Mouse (Mus musculus) heart, postnatal 0 days (tissue): ENCODE measurements around the gene 1700029I15Rik.

ENCODE experiments used
- CTCF ChIP-seq: IDR thresholded peaks from 2 replicates; pipeline ENCODE4 v1.5.1; 2016; ENCODE audit warnings: antibody characterized with exemption, control low read depth, low read depth
- EP300 ChIP-seq: IDR thresholded peaks from 2 replicates; pipeline ENCODE4 v1.6.1; 2016; ENCODE audit warnings: antibody characterized with exemption, low read depth

- no peak for TF ChIP-seq CTCF
- TF ChIP-seq EP300, result no peak
These were observed 52.0 kb downstream of the 1700029I15Rik start for GRCm38 (mm10) chr2:92434375-92434745.
